Mouse (Mus musculus) neural tube, embryonic 14.5 days (tissue): ENCODE results near the gene 2810408A11Rik. TPM values are rescaled to one million over a fixed set of nuclear protein-coding genes. Genes with fewer than 3 reads are reported as not detected.
"Not testable (repeated sequence)": the region's sequence is repeated elsewhere in the genome, so short reads cannot be mapped to it uniquely, and the experiment has no call there.

Experiments used
- ATAC-seq: fragments of 200-750 bp; cut with Nextera tagmentation; 2 replicates; pipeline ENCODE4 v1.8.0; 2017; ENCODE audit warnings: low read depth, mild to moderate bottlenecking, moderate TSS enrichment, moderate library complexity
- H3K27ac ChIP-seq: fragments of 300-500 bp; sonication (generic); 2 replicates; pipeline ENCODE4 v1.5.1; 2014; ENCODE audit warnings: low read depth, mild to moderate bottlenecking, control low read depth, low read length, moderate library complexity, mixed read lengths
- H3K27me3 ChIP-seq: fragments of 300-500 bp; sonication (generic); 2 replicates; pipeline ENCODE4 v1.6.1; 2014; ENCODE audit warnings: low read length; ENCODE audit not compliant: control insufficient read depth, insufficient read depth
- H3K36me3 ChIP-seq: fragments of 300-500 bp; sonication (generic); 2 replicates; pipeline ENCODE4 v1.6.1; 2014; ENCODE audit warnings: low read length, mixed read lengths; ENCODE audit not compliant: control insufficient read depth, insufficient read depth
- H3K4me1 ChIP-seq: fragments of 300-500 bp; sonication (generic); 2 replicates; pipeline ENCODE4 v1.6.1; 2014; ENCODE audit warnings: low read length; ENCODE audit not compliant: control insufficient read depth, insufficient read depth
- H3K4me2 ChIP-seq: fragments of 300-500 bp; sonication (generic); 2 replicates; pipeline ENCODE4 v1.6.1; 2014; ENCODE audit warnings: mild to moderate bottlenecking, low read depth, low read length, control low read depth
- H3K4me3 ChIP-seq: fragments of 300-500 bp; sonication (generic); 2 replicates; pipeline ENCODE4 v1.5.1; 2014; ENCODE audit warnings: low read depth, low read length, control low read depth, mixed read lengths
- H3K9ac ChIP-seq: fragments of 300-500 bp; sonication (generic); replicated peaks from 2 replicates; pipeline ENCODE4 v1.6.1; 2014; ENCODE audit warnings: low read depth, mild to moderate bottlenecking, control low read depth, low read length, mixed read lengths
- H3K9me3 ChIP-seq: fragments of 300-500 bp; sonication (generic); 2 replicates; pipeline ENCODE4 v1.6.1; 2016; ENCODE audit warnings: low read length; ENCODE audit not compliant: control insufficient read depth
- WGBS: fragments of 180-500 bp; shearing (Covaris S2); extraction: QIAGEN DNeasy Blood & Tissue Kit; methylation state at CpG from one replicate; pipeline ENCODE4 v1.1.7; 2014; 5-methylcytosine and 5-hydroxymethylcytosine counted together
- polyA plus RNA-seq: library from polyadenylated mRNA; unstranded; fragments of >200 nt; fragmentation: Nextera tagmentation; extraction: Ambion mirVana; gene quantifications from 2 replicates; pipeline ENCODE4 v1.2.1, GENCODE M21; 2014

Gene 2810408A11Rik
- polyA plus RNA-seq, 1 experiment from 2014 or later, result 7.8 TPM

DNA sequence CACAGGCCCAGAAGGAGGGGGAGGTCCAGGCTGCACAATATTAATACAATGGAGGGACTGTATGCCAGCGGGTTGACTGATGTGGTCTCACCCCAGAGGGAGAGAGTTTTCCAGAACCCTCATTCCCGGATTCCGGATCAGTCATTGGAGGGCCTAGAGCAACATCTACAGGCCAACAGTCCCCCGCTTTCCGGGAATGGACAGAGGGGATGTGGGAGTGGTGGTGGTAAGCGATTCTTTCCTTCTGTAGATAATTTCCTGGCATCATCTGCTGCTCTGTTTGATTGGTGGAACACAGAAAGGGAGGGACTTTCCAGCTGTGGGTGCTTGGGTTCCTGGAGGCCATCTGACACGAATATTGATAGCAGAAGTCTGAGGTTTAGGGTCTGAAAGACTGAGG, 24.6 kb downstream of the 2810408A11Rik start:
- no peak for ATAC-seq
- no peak overlapping the region for H3K27ac ChIP-seq
- H3K9me3 ChIP-seq, result no peaks in the 10 kb centered on the region
- no peaks in the 10 kb centered on the region for H3K36me3 ChIP-seq
- no peak overlapping the region for H3K4me3 ChIP-seq
- no peak overlapping the region for H3K4me2 ChIP-seq
- 71% methylated on average over 7 of the region's 7 CpGs for WGBS
- H3K27me3 ChIP-seq, result no peaks in the 10 kb centered on the region
- H3K9ac ChIP-seq, result no peak overlapping the region
- H3K4me1 ChIP-seq, result peaks cover 5% of the 10 kb centered on the region; the same call in 1 of the 2 replicates

DNA sequence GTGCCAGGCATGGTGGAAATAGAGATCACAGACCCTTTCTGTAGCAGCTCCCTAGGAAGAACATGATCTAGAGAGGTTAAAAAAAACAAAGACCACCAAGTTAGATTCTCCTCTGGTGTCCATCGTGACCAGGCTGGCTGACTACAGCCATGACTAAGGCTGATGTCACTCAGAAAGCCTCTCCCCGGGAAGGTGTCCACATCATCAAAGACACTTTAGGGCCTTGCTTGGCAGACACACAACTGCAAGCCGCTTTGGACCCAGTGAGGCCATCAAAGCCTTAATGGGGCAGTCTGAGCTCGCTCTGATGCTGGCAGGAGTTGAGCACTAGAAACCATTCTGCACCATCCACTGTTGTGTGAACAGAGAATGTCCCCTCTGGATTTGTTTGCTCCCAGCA, 28.3 kb downstream of the 2810408A11Rik start:
- no peak for ATAC-seq
- H3K4me2 ChIP-seq, result no peak overlapping the region
- no peak overlapping the region for H3K4me3 ChIP-seq
- H3K9ac ChIP-seq, result no peak overlapping the region
- no peaks in the 10 kb centered on the region for H3K9me3 ChIP-seq
- no peak overlapping the region for H3K27ac ChIP-seq
- H3K27me3 ChIP-seq, result no peaks in the 10 kb centered on the region
- H3K36me3 ChIP-seq, result no peaks in the 10 kb centered on the region
- H3K4me1 ChIP-seq, result peaks cover 3% of the 10 kb centered on the region; the same call in 1 of the 2 replicates
- 84% methylated on average over 4 of the region's 4 CpGs for WGBS

DNA sequence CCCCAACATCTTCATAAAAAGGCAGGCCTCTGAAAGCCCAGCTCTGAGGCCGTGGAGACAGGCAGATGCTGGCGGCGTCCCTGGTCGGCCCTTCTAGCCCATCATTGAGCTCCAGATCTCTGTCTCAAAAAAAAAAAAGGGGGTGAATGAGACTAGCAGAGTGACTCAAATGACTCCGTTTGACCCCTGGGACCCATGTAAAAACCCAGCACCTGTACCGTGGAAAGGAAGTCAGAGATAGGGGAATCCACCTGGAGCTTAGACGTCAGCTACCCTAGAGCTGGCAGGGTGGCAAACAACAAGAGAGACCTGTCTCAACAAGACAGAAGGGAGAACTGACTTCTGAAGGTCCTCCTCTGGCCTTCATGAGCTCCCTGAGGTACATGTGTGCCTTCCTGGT, 29.0 kb downstream of the 2810408A11Rik start:
- Histone ChIP-seq H3K9ac (no peak overlapping the region), H3K27me3 (no peaks in the 10 kb centered on the region), H3K4me2 (no peak overlapping the region), H3K36me3 (no peaks in the 10 kb centered on the region), H3K4me1 (no peaks in the 10 kb centered on the region), H3K9me3 (no peaks in the 10 kb centered on the region), H3K27ac (no peak overlapping the region), H3K4me3 (no peak overlapping the region)
- ATAC-seq, result no peak
- 90% methylated on average over 7 of the region's 7 CpGs for WGBS

DNA sequence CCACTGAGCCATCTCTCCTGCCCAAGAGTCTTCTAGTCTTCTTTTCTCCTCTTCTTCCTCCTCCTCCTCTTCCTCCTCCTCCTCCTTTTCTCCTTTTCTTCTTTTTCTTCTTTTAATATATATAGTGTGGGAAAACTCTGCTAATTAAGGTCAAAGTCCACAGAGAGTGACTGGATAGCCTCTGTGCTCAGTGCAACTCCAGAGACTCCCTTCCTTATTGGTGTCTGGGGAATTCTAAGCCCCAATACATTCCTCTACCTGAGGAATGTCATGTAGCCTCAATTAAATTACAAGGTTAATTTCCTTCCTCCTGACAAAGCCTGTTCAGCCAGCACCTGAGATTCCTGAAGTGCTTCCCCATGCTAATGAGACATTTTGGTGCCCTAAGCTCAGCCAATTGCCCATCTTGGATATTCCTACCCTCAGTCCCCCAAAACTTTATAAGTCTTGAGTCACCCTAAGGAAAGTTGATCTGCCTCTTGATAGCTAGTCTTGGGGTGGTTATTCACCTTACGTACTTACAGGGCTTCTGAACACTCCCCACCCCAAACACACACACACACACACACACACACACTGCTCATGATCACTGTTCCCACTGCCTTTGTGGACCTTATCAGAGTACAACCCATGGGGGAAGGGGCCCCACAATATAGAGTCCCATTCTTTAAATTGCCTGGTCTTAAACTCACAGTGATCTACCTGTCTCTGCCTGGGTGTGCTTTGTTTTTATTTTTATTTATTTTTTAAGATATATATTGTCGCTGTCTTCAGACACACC, 30.3 kb downstream of the 2810408A11Rik start:
- no peaks in the 10 kb centered on the region for H3K4me1 ChIP-seq

DNA sequence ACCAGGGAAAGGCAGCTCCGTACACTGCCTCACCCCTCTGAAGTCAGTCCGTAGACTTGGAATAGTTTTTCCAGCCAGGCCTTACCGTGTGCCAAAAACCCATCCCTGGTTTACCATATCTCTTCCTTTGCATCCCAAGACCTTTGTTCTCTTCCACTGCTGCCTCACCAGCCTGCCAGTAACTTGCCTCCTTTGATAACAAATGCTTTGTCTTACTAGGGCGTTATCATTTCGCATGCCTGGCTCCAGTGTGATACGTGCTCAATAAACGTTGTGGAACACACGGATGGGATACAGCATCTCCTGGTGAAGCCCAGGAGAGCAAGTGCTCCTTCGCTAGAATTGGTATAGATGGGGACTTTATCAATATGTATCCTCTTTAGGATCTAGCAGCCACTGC, 33.5 kb downstream of the 2810408A11Rik start:
- WGBS, result 68% methylated on average over 9 of the region's 9 CpGs
- H3K4me1 ChIP-seq, result no peaks in the 10 kb centered on the region
- H3K9ac ChIP-seq, result no peak overlapping the region
- ATAC-seq, result no peak
- H3K9me3 ChIP-seq, result no peaks in the 10 kb centered on the region
- H3K4me2 ChIP-seq, result no peak overlapping the region
- H3K4me3 ChIP-seq, result no peak overlapping the region
- no peaks in the 10 kb centered on the region for H3K36me3 ChIP-seq
- H3K27ac ChIP-seq, result no peak overlapping the region
- H3K27me3 ChIP-seq, result no peaks in the 10 kb centered on the region

More for the DNA sequence above, 30.3 kb downstream of the 2810408A11Rik start:
- Histone ChIP-seq H3K9me3 (no peaks in the 10 kb centered on the region), H3K4me3 (no peak overlapping the region), H3K27me3 (no peaks in the 10 kb centered on the region), H3K4me2 (no peak overlapping the region), H3K27ac (no peak overlapping the region), H3K9ac (no peak overlapping the region), H3K36me3 (no peaks in the 10 kb centered on the region)
- WGBS, result 88% methylated on average over 2 of the region's 2 CpGs
- no peak for ATAC-seq

DNA sequence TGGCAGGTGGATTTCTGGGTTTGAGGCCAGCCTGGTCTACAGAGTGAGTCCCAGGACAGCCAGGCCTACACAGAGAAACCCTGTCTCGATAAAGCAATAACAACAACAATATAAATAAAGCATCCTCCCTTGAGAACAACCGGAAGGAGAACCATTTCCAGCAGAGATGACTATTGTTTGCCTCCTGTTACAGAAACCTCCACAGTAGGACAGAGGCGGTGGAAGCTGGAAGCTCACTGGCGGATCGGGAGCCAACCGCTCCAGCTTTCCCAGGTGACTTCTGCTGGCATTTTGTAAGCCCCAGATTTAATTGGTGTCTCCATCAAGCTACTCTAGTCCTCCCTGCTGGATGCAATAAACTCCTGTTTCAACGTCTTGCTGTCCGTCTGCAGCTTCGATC, 35.2 kb downstream of the 2810408A11Rik start:
- Histone ChIP-seq H3K4me2 (no peak overlapping the region), H3K27ac (no peak overlapping the region), H3K9me3 (no peaks in the 10 kb centered on the region), H3K36me3 (no peaks in the 10 kb centered on the region), H3K4me3 (no peak overlapping the region), H3K27me3 (no peaks in the 10 kb centered on the region), H3K4me1 (no peaks in the 10 kb centered on the region), H3K9ac (no peak overlapping the region)
- ATAC-seq, result no peak
- 78% methylated on average over 9 of the region's 9 CpGs for WGBS

DNA sequence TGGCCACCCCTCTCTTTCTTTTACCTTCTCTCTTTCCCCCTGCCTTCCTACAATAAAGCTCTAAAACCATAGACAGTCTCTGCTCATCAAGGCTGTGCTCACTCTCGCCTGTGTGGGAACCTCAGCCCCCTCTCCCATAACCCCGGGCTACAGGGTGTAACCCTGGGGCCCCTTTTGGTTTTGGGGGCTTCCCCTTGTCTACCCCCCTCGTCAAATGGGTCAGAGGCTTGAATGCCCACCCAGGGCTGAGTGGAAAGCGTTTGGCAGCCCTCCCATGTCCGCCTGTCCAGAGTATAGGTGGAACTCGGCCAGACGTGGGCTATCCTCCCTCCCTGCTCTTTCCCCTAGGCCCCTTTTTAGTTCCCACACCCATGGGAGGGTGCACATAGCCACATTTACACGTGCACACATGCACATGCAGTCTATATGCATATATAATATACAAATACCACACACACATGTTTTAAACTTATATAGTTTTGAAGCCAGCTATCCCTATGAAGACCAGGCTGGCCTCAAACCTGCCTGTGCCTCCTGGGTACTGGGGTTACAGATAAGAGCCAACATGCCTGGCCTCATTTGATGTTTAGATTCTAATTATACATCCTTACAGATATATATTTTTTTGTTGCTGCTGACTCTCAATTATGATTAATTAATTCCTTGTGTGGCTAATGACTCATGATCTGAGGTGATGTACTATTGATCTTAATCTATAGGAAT, 36.5 kb downstream of the 2810408A11Rik start:
- no peaks in the 10 kb centered on the region for H3K9me3 ChIP-seq
- no peak for ATAC-seq
- H3K27ac ChIP-seq, result no peak overlapping the region
- H3K4me1 ChIP-seq, result no peaks in the 10 kb centered on the region
- no peak overlapping the region for H3K4me3 ChIP-seq
- 0 out of 2 replicates have a peak, but pooled peaks cover under 1% of the 10 kb centered on the region for H3K27me3 ChIP-seq
- no peak overlapping the region for H3K4me2 ChIP-seq
- 46% methylated on average over 8 of the region's 8 CpGs for WGBS
- H3K36me3 ChIP-seq, result no peaks in the 10 kb centered on the region
- no peak overlapping the region for H3K9ac ChIP-seq

DNA sequence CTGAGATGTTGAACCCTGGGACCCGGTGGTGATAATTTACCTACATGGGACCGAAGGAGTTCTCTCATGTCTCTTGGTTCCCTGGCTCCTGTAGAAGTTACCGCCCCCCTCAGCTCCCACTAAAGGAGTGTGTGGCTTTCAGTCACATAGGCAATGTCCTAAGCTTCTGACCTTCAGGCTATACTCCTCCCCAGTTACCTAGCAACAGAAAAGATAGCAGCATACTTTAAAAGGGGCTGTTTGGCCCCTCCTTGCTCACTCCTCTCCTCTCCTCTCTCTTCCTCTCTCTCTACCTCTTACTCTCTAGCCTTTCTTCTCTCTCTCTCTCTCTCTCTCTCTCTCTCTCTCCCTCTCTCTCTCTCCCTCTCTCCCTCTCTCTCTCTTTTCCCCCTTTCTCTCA, 37.1 kb downstream of the 2810408A11Rik start:
- not testable (repeated sequence) for H3K27me3 ChIP-seq, H3K36me3 ChIP-seq, H3K4me2 ChIP-seq, H3K9ac ChIP-seq, H3K4me3 ChIP-seq, H3K4me1 ChIP-seq, H3K9me3 ChIP-seq, H3K27ac ChIP-seq, ATAC-seq
- WGBS, result 68% methylated on average over 3 of the region's 3 CpGs
